Mouse (Mus musculus) hindbrain, postnatal 0 days (tissue): Measurements from ENCODE around the gene Pcgf2. TPM values are rescaled to one million over a fixed set of nuclear protein-coding genes. Genes with fewer than 3 reads are reported as not detected.
"Not testable (repeated sequence)": the region's sequence is repeated elsewhere in the genome, so short reads cannot be mapped to it uniquely, and the experiment has no call there.

Experiments
- ATAC-seq: fragments of 200-750 bp; cut with Nextera tagmentation; 2 replicates; pipeline ENCODE4 v1.8.0; 2017; ENCODE audit warnings: mild to moderate bottlenecking, moderate TSS enrichment, moderate library complexity
- DNase-seq: peaks from one replicate; pipeline ENCODE4 v3.0.0-alpha.2; 2015; ENCODE audit warnings: low spot score
- H3K27ac ChIP-seq: fragments of 300-500 bp; sonication (generic); 2 replicates; pipeline ENCODE4 v1.5.1; 2014; ENCODE audit warnings: mild to moderate bottlenecking
- H3K27me3 ChIP-seq: fragments of 300-500 bp; sonication (generic); 2 replicates; pipeline ENCODE4 v1.6.1; 2014; ENCODE audit warnings: low read length, mixed read lengths; ENCODE audit not compliant: insufficient read depth
- H3K36me3 ChIP-seq: fragments of 300-500 bp; sonication (generic); 2 replicates; pipeline ENCODE4 v1.6.1; 2014; ENCODE audit warnings: low read length, mixed read lengths; ENCODE audit not compliant: insufficient read depth
- H3K4me1 ChIP-seq: fragments of 300-500 bp; sonication (generic); 2 replicates; pipeline ENCODE4 v1.6.1; 2014; ENCODE audit warnings: antibody characterized with exemption, low read length, mixed read lengths; ENCODE audit not compliant: insufficient read depth
- H3K4me2 ChIP-seq: fragments of 300-500 bp; sonication (generic); 2 replicates; pipeline ENCODE4 v1.6.1; 2014; ENCODE audit warnings: low read depth, mild to moderate bottlenecking, low read length, moderate library complexity, mixed read lengths
- H3K4me3 ChIP-seq: fragments of 300-500 bp; sonication (generic); 2 replicates; pipeline ENCODE4 v1.5.1; 2014; ENCODE audit warnings: low read length
- H3K9ac ChIP-seq: fragments of 300-500 bp; sonication (generic); replicated peaks from 2 replicates; pipeline ENCODE4 v1.6.1; 2014; ENCODE audit warnings: mild to moderate bottlenecking, low read length, moderate library complexity, mixed read lengths
- H3K9me3 ChIP-seq: fragments of 300-500 bp; sonication (generic); 2 replicates; pipeline ENCODE4 v1.6.1; 2016; ENCODE audit warnings: low read length, mixed read lengths
- CTCF ChIP-seq: IDR thresholded peaks from 2 replicates; pipeline ENCODE4 v1.5.1; 2016; ENCODE audit warnings: antibody characterized with exemption, control low read depth, low read depth
- WGBS: fragments of 180-500 bp; shearing (Covaris S2); extraction: QIAGEN DNeasy Blood & Tissue Kit; methylation state at CpG from one replicate; pipeline ENCODE4 v1.1.7; 2014; 5-methylcytosine and 5-hydroxymethylcytosine counted together
- polyA plus RNA-seq: library from polyadenylated mRNA; unstranded; fragments of >200 nt; fragmentation: Nextera tagmentation; extraction: Ambion mirVana; gene quantifications from 2 replicates; pipeline ENCODE4 v1.2.1, GENCODE M21; 2015
- total RNA-seq: library from RNA; depleted of rRNA; stranded (reverse); fragments of >200 nt; gene quantifications from 2 replicates; pipeline ENCODE4 v1.2.3, GENCODE M21; 2014

The Pcgf2 gene
- total and polyA plus RNA-seq, 2 experiments from 2014 or later: 13.3 to 18.0 TPM

GRCm38 (mm10) chr11:97712286-97712685 is 12.0 kb upstream of the Pcgf2 start:
- ATAC-seq: no peak

DNA sequence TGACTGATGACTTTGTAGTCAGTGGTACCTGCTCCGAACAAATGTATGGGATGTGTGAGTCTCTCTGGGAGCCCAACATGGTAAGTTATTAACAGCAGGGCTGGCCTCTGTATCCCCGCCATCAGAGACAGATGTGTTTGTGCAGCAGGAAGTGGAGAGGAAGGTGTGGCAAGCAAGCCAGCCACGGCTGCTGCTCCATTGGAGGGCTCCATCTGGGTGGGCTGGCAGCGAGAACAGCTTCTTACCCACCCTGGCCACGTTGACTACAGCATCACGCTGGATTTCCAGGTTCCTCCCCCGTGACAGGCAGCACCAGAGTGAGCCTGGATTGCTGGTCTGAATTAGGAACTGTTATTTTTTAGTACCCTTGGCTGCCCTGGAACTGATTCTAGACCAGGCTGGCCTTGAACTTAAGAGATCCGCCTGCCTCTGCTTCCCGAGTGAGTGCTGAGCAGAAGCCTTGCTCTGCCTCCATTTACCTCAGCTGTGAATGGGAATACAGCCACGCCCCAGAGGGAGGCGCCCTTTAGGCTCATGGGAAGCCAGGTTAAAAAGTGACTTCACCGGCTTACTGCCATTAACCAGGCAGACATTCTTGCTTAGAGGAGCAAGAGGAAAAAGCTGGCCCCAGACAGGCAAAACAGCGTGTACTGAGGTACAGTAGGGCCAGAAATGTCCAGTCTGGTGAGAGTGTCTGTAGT is 11.1 kb upstream of the Pcgf2 start:
- Histone ChIP-seq H3K27ac (no peak overlapping the region), H3K36me3 (peaks cover 43% of the 10 kb centered on the region), H3K4me2 (no peak overlapping the region), H3K4me3 (no peak overlapping the region), H3K27me3 (no peaks in the 10 kb centered on the region), H3K4me1 (no peaks in the 10 kb centered on the region), H3K9ac (no peak overlapping the region), H3K9me3 (no peaks in the 10 kb centered on the region)
- 87% methylated on average over 13 of the region's 13 CpGs for WGBS
- DNase-seq (no peak), ATAC-seq (no peak)
- no peak for TF ChIP-seq CTCF

More at GRCm38 (mm10) chr11:97712286-97712685, 12.0 kb upstream of the Pcgf2 start:
- DNase-seq: no peak
- Histone ChIP-seq H3K27me3 (no peaks in the 10 kb centered on the region), H3K27ac (no peak overlapping the region), H3K9me3 (no peaks in the 10 kb centered on the region), H3K4me3 (no peak overlapping the region), H3K4me1 (no peaks in the 10 kb centered on the region), H3K4me2 (no peak overlapping the region), H3K9ac (no peak overlapping the region), H3K36me3 (peaks cover 43% of the 10 kb centered on the region)
- 94% methylated on average over 15 of the region's 15 CpGs for WGBS
- TF ChIP-seq CTCF: no peak

DNA sequence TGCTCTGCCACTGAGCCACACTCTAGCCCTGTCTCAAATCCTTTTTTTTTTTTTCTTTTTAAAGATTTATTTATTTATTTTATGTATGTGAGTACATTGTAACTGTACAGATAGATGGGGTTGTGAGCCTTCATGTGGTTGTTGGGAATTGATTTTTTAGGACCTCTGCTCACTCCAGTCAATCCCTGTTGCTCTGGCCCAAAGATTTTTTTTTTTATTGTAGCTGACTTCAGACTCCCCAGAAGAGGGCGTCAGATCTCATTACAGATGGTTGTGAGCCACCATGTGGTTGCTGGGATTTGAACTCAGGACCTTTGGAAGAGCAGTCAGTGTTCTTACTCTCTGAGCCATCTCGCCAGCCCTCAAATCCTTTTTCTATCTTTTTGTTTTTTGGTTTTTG is 9.8 kb upstream of the Pcgf2 start:
- H3K4me3 ChIP-seq, H3K9ac ChIP-seq, H3K4me2 ChIP-seq, H3K27ac ChIP-seq, DNase-seq, H3K4me1 ChIP-seq, H3K27me3 ChIP-seq, H3K9me3 ChIP-seq, ATAC-seq: not testable (repeated sequence)
- peaks cover 48% of the 10 kb centered on the region for H3K36me3 ChIP-seq
- 84% methylated on average over 2 of the region's 2 CpGs for WGBS

- Histone ChIP-seq H3K9ac (peak within 1 kb of the TSS; percentile 82), H3K27me3 (no peaks in the 10 kb centered on the region), H3K4me2 (peak within 1 kb of the TSS; percentile 88), H3K4me1 (peaks cover 20% of the 10 kb centered on the region), H3K9me3 (no peaks in the 10 kb centered on the region), H3K27ac (peak within 1 kb of the TSS; percentile 90), H3K4me3 (peak within 1 kb of the TSS; percentile 81), H3K36me3 (peaks cover 20% of the 10 kb centered on the region)
- no peak for TF ChIP-seq CTCF
- DNase-seq (peak; percentile 100), ATAC-seq (peak; percentile 90)
- under 1% methylated on average over 35 of the region's 35 CpGs for WGBS
Observed at GRCm38 (mm10) chr11:97703039-97703826, 2.9 kb upstream of the Pcgf2 start, which contains the start of gene Psmb3. Gene Psmb3, plus strand, starts transcription at chr11:97703399.

DNA sequence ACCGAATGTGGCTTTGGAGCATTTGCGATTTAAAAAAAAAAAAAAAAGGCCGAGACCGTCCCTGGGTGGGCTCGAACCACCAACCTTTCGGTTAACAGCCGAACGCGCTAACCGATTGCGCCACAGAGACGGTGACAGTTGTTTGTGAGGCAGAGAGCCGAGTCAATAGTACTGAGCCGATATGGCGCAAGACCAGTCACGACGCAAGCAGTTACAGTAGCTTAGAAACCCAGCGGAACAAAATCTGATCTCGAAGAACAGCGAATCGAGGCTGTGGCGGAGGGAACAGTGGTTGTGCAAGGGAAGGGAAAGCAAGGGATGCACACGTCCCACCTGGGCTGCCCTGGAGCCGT is 2.1 kb upstream of the Pcgf2 start:
- no peak for TF ChIP-seq CTCF

DNA sequence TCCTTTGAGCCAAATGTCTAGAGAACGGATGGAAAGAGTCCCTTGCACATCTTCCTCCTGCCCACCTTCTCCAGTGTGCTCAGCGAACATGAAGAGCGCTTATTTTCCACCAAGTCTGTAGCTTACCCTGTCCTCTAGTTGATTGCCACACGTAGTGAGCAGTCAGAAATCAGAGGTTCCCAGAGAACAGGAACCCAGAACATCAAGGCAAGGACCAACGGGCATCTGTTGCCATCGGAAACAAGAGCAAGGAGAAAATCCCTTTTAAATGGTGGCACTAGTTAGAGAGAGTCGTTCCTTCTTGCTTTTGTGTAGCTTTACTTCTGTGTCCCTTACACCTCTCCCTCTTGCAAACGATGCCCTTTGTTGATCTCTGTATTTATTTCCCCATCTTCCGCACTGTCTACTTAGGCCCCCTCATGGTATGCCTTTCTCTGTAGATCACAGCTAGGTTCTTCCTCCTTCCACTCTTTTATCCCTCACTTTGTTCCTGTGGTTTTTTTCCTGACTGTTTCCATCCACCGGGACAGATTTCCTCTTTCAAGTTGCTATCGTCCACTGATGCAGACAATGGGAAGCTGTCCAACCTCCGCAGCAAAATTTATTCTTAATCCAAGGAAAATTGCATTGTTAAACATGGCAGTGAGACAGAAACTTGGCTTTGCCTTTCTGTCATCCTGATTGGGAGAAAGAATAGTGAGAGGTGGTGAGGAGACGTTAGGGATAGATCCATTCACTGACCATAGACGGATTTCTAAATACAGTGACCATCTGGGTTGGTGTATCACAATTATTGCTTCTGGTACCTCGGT is 1.5 kb upstream of the Pcgf2 start:
- no peaks in the 10 kb centered on the region for H3K27me3 ChIP-seq
- no peak for TF ChIP-seq CTCF
- H3K4me2 ChIP-seq: peak overlapping the region; percentile 88
- peak overlapping the region; percentile 34; the same call in 1 of the 2 replicates for H3K27ac ChIP-seq
- H3K4me3 ChIP-seq: peak overlapping the region; percentile 81
- ATAC-seq: no peak
- peaks cover 9% of the 10 kb centered on the region for H3K36me3 ChIP-seq
- H3K9me3 ChIP-seq: no peaks in the 10 kb centered on the region
- H3K9ac ChIP-seq: no peak overlapping the region; the same call in 1 of the 2 replicates
- H3K4me1 ChIP-seq: peaks cover 29% of the 10 kb centered on the region
- 47% methylated on average over 15 of the region's 15 CpGs for WGBS
- no peak for DNase-seq

More for the DNA sequence above, 2.1 kb upstream of the Pcgf2 start:
- Histone ChIP-seq H3K27ac (peak overlapping the region; percentile 90), H3K4me1 (peaks cover 28% of the 10 kb centered on the region), H3K9me3 (no peaks in the 10 kb centered on the region), H3K4me3 (peak overlapping the region; percentile 81), H3K9ac (peak overlapping the region; percentile 55), H3K36me3 (peaks cover 15% of the 10 kb centered on the region), H3K4me2 (peak overlapping the region; percentile 88), H3K27me3 (no peaks in the 10 kb centered on the region)
- ATAC-seq (peak; percentile 8), DNase-seq (peak; percentile 92)
- WGBS: under 1% methylated on average over 24 of the region's 24 CpGs
